Mouse (Mus musculus) c-Kit-positive CD71-positive TER-119-positive erythroid progenitor cells, embryonic 14.5 days (primary cell): ENCODE results near the gene Antxr1.

Experiments used
- DNase-seq: peaks from one replicate; pipeline ENCODE4 v3.0.0-alpha.2; 2013; ENCODE audit warnings: low spot score

Antxr1 gene

GRCm38 (mm10) chr6:87139796-87140553 is 195.6 kb downstream of the Antxr1 start:
- DNase-seq = peak; percentile 62

GRCm38 (mm10) chr6:87138479-87138878 is 197.1 kb downstream of the Antxr1 start:
- DNase-seq = peak; percentile 40

DNA sequence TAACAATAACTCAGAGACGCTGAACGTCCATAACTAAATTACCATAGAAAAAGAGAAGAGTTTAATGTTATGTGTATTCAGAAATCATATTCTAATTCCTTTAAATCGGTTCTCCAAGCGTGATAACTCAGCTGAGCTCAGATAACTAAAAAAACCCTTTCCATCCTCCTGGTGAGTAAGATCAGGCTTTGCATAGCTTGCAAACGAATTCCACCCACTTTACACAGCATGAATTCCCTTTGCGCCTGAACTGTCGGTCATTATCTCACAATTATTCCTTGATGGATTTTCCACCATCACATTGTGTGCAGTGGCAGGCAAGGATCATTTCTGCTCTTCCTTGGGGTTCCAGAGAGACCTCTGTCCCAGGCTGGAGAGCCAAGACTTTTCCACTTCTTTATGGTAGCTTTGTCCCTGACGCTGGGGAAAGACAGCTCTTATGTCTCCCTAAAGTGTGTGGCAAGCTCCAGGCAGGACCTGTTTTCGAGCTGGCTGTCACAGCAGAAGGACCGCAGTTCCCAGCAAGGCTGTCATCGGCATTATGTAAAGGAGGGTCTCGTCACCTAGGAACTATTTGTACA is 201.6 kb downstream of the Antxr1 start:
- DNase-seq = no peak

DNA sequence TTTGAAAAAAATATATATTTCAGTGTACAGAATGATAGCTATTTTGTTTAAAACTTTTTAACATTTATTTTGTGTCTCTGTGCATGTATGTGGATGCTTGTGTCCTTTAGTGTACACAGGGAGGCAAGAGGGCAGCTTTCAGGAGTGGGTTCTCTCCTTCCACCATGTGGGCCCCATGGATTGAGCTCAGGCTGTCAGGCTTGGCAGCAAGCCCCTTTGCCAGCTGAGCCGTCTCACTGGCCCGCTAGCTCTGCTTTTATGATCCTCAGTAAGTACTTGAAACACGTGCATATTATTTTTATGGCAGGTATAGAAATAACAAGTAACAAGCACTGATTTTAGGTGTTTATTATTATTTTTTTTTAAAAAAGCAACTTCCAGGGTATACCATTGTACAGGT is 202.1 kb downstream of the Antxr1 start:
- DNase-seq = no peak

- no peak for DNase-seq
These were observed 204.5 kb downstream of the Antxr1 start for GRCm38 (mm10) chr6:87131078-87131477.

DNA sequence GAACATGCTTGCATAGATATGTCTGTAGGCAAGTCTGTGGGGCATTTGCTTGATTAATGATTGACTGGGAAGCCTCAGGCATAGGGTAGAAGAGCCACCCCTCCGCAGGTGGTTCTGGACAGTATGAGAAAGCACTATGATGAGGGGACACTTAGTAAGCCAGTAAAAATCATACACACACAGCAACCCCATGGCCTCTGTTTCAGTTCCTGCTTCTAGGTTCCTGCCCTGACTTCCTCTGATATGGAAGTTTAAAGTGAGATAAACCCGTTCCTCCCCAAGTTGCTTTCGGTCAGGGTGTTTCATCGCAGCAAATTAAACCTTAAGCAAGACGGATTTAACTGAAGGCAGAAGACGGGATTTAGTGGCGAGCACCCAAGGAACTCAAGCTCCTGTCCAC is 205.0 kb downstream of the Antxr1 start:
- no peak for DNase-seq

DNA sequence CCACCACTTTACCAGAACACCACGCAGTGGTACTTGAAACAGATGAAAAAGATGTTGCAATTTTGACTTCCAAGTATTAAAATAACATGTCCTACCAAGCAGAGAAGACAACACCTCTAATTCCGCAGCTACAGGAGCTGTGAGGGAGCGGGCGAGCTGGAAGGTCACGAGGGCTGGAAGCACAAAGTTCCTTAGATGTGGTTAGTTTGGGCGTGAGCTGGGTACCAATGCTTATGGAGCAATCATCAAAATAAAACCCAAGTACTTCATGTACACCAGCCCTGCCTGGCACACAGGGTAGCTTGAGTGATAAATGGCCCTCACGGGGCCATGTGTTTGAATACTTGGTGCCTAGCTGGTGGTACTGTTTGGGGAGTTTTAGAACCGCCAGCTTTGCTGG is 205.8 kb downstream of the Antxr1 start:
- DNase-seq = no peak

GRCm38 (mm10) chr6:87127049-87127753 is 208.4 kb downstream of the Antxr1 start:
- no peak for DNase-seq

DNA sequence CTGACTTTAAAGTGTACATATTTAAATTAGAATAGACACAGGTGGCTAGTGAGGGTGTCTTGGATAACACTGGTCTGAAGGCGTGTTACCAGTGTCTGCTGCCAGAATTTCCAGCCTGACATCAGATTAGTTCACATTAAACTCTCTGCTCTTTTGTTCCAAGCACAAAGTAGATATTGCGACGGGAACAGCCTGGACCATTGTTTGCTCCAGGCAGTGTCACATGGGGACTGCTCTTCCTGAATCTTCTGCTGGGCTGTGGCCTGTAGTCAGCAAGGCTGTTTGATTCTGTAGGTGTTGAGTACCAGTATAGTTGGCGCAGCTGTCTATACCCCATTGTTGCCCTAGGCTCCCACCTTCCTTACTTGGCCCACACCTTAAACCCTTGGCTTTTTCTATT is 211.6 kb downstream of the Antxr1 start:
- DNase-seq = no peak

GRCm38 (mm10) chr6:87123406-87123805 is 212.2 kb downstream of the Antxr1 start:
- no peak for DNase-seq

DNA sequence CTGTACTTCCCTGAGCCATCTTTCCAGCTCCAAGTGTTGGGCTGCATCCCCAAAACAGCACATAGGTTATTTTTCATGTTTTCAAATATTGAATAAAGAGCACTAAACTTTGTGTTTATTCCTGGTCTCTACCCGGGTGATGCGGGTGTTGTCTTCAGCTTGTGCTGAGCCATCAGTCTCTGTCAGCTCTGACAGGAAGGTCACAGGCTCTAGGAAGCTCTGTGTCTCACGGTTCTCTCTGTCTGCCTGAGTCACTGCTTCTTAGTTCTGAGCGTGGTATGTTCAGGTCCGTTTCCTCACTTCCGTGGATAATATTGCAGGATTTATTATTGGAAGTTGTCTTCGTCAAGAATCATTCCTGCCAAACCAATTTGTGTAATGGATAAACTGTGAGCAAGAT is 213.7 kb downstream of the Antxr1 start:
- no peak for DNase-seq

DNA sequence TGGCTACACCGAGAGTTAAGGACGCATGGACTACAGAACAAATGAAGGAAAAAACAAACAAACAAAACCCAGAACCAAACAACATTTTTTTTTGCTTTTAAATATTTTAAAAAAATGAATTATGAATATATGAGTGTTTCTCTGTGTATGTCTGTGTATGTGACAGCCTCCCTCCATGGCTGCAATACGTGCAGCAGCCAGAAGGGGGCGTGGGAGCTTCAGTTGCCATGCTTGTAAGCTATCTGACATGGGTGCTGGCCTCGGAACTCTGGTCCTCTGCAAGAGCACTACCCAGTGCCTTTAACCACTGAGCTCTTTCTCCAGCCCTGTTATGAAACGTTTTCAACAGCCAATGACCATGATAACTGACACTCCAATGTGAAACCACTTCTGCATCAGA is 215.0 kb downstream of the Antxr1 start:
- peak; percentile 23 for DNase-seq

DNA sequence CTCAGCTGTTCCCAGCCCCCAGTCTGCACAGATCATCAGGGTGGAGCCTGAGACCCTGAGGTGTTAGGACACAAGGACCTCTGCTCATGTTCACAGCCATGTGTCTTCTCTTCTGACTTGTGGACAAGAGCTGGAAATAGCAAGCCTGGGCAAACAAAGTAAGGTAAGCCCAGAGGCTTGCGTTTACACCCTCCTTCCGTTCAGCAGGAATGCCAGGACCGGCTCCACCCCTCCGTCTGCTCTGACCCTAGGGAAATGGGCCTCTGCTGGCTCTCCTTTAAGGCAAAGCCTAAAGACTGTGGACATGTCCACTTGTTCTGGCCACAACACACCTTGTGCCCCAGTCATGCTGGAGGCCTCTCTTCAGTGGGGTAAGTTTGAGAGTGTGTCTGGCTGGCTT is 215.6 kb downstream of the Antxr1 start:
- no peak for DNase-seq

- DNase-seq = no peak
These were observed 216.4 kb downstream of the Antxr1 start for GRCm38 (mm10) chr6:87119066-87119837.

- DNase-seq = no peak
These were observed 219.0 kb downstream of the Antxr1 start for GRCm38 (mm10) chr6:87116596-87116995.

DNA sequence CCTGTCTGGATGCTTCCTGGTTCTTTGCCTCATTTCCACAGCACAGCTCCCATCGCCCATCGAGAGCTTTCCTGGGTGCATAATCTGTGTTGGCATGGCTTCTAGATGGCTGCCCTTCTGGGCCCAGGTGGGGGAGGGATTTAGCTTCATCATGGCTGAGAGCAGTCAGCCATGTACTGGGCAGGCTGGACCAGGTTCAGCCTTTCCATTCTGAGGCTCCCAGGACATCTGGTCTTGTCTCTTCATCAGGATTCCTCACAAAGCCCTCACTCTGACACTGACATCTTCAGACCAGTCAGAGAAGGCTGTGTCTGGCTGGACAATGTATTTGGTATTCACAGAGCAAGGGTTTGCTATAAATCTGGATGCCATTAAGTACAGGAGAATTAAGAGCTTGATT is 219.6 kb downstream of the Antxr1 start:
- DNase-seq = no peak

- DNase-seq = no peak
These were observed 223.5 kb downstream of the Antxr1 start for GRCm38 (mm10) chr6:87112125-87112524.

DNA sequence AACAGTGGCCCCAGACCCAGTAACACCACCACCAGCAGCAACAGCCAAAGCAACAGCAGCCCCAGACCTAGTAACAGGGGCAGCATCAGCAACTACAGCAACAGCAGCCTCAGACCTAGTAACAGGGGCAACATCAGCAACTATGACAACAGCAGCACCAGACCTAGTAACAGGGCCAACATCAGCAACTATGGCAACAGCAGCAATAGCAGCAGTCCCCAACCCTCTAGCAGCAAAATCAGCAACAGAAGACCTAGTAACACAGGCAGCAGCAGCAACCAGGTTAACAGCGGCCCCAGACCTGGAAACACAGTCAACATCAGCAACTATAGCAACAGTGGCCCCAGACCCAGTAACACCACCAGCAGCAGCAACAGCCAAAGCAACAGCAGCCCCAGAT is 224.1 kb downstream of the Antxr1 start:
- no peak for DNase-seq

DNA sequence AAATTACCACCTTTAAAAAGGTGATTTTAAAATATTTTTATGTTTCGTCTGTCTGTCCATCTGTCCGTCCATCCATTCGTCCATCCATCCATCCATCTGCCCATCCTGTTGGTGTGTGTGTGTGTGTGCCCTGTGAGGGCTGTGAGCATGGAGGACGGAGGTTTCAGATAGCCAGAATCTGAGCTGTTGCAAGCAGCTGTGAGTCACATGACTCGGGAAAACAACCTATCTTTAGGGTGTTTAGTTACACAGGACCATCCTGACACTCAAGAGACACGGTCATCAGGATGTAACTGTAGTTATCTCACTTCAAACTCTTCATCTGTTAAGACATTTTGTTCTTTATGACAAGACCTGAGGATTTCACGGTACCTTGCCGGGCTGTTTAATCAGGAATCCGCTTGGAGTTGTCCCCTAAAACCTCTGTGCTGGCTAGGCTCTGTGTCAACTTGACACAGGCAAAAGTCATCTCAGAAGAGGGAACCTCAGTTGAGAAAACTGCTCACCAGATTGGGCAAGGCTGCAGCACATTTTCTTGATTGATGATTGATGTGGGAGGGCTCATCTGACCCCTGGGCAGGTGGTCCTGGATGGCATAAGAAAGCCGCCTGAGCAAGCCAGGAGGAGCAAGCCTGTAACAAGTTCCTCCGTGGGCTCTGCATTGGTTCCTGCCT is 231.4 kb downstream of the Antxr1 start, which contains the start of gene D6Ertd527e:
TSS of gene D6Ertd527e (plus strand) at position 624 of the 674 bp plus-strand sequence.
- no peak for DNase-seq

DNA sequence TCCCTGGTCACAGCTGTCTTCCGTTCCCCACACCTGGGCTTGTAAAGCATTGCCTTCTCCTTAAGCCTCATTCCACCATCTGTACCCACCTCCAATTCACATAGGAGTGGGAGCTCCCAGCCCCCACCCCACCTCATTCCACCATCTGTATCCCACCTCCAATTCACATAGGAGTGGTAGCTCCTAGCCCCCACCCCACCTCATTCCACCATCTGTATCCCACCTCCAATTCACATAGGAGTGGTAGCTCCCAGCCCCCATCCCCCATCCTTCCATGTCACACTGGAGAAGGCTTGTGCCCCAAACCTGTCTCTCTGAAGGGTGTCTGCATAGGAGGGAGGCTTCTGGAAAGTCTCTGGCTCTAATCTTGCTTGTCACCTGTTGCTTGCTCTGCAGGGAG is 232.3 kb downstream of the Antxr1 start:
- DNase-seq = no peak

DNA sequence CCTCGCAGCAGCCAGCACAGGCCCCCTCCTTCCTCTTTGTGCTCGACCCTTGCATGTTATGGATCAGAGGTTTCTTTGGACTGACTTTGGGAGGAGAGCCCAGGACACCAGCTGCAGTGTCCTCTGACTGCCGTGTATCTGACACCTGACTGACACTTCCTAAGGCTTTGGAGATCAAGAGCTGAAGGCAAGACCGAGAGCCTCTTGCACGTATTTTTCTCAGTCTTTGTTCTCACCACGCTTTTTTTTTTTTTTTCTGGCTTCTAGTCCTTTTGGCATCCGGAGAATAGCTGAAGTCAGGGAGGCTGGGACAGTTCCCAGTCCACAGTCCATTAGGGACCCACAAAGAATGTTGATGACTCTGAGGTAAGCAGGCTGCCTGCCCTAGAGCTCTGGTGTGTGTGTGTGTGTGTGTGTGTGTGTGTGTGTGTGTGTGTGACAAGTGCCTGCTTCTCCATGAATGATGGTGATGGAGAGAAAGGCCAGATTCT is 233.2 kb downstream of the Antxr1 start:
- DNase-seq = no peak

DNA sequence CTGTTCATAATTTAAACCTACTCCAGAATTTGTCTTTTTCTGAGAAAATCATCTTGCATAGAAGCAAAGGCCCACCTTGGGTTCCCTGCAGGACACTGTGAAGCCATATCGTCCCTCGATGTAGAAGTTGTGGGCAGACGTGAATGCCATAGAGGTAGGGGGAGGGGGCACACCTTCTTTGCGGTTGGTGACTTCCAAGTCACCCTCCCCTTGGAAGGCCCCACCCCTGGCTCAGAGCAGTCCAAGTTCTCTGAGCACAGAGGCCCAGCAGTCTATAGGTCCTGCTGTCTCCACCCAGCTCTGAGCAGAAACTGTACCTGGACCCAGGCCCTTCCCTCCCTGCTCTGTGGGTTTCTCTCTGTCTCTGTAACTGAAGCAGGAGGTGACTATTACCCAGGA is 233.7 kb downstream of the Antxr1 start:
- no peak for DNase-seq
